Mouse (Mus musculus) heart, adult 9 months (tissue): Measurements from ENCODE around the gene Ubxn6.
"Not testable (repeated sequence)": the region's sequence is repeated elsewhere in the genome, so short reads cannot be mapped to it uniquely, and the experiment has no call there.

Experiments
- DNase-seq, 2 experiments: peaks; one replicate each; pipeline ENCODE4 v3.0.0; 2022; ENCODE audit warnings: low spot score in 2 of 2

The Ubxn6 gene

DNA sequence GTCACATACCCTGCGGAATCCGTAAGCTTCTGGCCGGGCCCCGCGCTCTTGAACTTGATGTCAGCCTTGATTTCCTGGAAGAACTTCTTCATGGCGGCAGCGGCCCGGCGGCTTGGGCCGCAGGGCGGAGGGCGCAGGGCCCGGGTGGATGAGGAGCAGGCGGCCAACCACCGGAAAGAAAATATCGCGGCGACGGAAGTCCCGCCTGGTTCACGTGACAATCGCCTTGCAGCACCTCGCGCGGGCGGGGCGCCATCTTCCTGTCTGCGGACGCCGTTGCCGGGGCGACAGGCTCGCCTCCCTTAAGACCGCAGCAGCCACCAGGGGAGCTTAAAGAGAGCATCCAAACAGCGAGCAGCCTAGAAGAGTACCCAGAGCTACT lies at the start of gene Ubxn6:
Ubxn6 (minus strand) TSS at position 202 of the 382 bp plus-strand sequence.
- DNase-seq, result peak; percentile 95 to 97

GRCm38 (mm10) chr17:56123681-56124340 lies 49.0 kb upstream of the Ubxn6 start:
- no peak for DNase-seq

DNA sequence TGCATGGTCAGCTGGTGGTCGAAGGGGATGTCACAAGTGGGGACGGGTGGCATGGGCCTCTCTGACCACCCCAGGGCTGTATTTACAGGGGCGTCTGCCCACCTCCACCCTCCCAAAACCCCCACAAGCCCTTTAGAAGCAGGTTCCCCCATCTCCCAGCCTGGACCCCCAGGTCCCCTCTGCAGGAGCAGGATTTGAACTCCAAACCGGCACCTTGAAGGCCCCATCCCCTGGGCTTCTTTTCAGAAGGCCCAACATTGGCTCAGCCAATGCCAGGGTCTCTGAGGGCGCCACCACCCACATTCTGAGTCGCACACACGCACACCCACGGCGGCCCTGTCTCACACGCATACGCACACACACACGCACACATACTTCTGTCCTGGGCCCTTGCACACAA lies 48.3 kb upstream of the Ubxn6 start:
- no peak for DNase-seq

DNA sequence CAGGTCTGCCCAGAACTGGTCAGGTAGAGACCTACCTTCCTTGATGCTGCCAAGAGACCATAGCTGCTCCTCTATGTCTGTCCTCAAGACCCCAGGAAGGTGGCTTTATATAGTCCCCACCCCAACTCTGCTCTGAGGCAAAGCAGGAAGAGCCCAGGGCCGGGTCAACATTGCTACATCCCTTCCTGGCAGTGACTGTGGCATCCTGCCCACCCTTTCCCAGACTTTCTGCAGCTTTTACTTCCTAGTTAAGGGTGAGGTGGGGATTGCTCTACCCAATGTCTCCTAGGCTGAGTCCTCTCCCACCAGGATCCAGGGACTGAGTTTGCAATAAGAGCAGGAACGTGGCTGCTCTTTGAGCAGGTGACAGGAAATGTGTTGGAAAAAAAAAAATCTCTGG lies 47.0 kb upstream of the Ubxn6 start, which contains the start of gene Lrg1:
Lrg1 (minus strand) TSS at position 176 of the 400 bp plus-strand sequence.
- no peak for DNase-seq

DNA sequence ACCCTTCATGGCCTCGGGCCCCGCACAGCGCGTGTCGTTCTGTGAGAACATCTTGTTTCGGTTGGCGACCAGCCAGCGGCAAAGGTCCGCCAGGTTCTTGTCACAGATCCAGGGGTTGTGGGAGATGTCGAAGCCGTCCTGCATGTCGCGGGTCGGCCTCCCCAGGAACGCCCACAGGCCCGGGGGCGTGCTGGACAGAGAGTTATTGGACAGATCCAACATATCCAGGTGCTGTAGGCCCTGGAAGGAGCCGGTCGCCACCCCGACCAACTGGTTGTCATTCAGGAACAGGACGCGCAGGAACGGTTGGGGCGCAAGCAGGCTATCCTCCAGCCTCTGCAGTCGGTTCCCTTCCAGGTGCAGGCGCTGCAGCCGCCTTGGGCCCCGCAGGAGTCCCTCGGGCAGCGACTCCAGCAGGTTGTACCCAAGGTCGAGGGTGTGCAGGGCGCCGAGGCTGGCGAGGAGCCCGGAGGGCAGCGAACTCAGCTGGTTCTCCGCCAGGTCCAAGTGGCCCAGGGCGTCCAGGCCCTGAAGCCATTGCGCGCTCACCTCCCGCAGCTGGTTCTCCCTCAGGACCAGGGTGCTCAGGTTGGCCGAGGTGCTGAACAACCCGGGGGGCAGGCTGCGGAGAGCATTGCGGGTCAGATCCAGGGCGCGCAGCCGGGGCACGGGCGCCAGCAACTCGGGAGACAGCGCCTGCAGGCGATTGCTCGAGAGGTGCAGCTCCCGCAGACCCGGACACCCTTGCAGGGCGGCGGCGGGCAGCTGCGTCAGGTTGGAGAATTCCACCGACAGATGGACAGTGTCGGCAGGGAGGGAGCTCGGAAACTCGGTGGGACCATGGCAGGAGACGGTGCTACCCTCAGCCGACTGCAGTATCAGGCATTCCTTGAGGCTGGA lies 45.4 kb upstream of the Ubxn6 start:
- peak; percentile 61 to 75 for DNase-seq

GRCm38 (mm10) chr17:56119431-56119830 lies 44.6 kb upstream of the Ubxn6 start:
- no peak for DNase-seq

DNA sequence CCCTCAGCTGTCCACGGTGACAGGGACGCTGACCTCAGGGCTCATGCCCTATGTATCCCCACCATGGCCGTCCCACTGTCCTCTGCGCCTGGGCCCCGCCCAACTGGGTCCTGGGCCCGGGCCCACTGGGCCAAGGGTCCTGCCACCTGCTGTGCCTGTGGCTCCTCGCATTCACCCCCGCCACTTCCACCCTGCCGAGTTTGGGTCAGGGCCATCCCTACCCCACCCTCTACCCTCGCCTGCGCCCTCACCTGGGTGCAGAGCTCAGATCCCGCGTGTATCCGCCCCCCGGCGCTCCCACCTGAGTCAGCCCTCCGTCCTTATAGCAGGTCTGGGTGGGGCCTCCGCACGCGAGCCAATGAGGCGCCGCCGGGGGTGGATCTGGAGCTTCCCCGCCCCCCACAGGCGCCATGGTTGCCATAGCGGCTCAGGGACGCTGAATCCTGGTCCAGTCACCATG lies 42.5 kb upstream of the Ubxn6 start, which contains the start of gene Plin5:
Plin5 (minus strand) TSS at position 346 of the 460 bp plus-strand sequence.
- DNase-seq, result peak; percentile 78 to 80

- no peak for DNase-seq
Measured at GRCm38 (mm10) chr17:56116193-56116592, 41.4 kb upstream of the Ubxn6 start.

DNA sequence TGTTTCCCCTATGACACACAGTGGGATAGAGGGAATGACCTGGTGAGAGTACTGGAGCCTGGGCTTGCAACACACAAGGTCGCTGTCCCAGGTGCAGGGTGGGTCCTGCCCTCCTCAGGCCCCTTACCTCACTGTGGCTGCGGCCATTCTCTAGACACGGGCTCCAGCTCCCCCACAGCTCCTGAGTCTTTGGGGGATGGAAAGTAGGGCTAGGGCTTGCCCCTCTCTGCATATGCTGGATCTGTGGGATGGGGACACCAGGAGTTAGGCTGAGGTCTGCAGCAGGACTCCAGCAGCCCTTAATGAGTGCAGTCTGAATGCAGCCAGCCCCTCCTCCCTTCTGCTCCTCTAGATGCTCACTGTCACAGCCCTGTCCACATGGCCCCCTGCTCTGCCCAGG lies 37.9 kb upstream of the Ubxn6 start:
- DNase-seq, result no peak

DNA sequence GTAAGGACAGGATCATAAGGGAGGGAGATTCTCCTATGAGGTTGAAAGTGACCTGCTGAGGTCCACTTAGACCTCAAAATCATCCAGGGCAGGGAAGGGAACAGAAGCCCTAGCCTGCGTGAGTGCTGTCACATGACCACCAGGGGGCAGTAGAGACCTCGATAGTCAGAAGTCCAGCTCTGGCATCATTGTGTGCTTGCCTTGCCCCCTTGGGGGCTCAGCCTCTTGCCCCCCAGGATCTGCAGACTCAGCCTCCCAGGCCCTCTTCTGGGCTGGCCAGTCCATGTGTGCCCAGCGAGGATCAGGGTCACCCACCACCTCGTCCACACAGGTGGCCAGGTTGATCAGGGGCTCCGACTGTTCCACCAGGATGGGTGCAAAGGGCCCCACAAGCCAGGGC lies 37.0 kb upstream of the Ubxn6 start:
- DNase-seq, result no peak

- no peak for DNase-seq
Measured at GRCm38 (mm10) chr17:56111021-56111420, 36.2 kb upstream of the Ubxn6 start.

- no peak for DNase-seq
Measured at GRCm38 (mm10) chr17:56110571-56110970, 35.7 kb upstream of the Ubxn6 start.

- DNase-seq, result peak; percentile 75 to 78
Measured at GRCm38 (mm10) chr17:56109219-56110051, 34.6 kb upstream of the Ubxn6 start, which contains the start of gene Plin4. TSS of gene Plin4 (minus strand) at chr17:56109803.

DNA sequence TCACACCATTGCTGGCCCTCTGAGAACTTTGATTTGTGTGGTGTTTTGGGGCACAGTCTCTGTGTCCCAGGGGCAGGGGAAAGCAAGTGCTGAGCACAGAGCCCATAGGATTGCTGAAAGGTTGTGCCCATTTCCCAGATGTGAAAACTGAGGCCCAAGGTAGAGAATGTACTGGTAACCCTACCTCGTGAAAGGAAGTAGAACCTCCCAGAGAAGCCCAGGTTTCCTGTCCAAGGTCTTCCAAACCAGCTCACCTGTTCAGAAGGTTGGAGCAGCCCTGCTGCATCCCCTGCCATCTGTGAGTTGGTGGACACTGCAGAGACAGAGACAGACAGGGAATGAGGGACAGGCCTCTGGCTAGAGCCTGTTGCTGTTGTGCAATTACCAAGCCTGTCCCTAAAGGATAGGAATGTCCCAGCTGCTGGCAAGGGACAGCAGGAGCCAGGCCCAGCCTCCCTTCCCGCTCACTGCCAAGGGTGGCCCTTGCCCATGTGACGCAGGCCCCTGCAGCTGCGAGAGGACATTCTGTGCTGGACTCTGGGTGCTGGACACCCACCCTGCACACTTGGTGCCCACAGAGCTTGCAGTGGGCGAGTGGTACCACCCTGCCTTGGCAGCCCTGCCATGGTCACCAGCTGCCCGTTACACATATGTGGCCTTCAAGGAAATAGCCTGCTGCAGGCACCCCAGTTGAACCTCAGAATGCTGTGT lies 33.7 kb upstream of the Ubxn6 start:
- peak; percentile 89 to 91 for DNase-seq

- DNase-seq, result no peak
Measured at GRCm38 (mm10) chr17:56107736-56108135, 32.9 kb upstream of the Ubxn6 start.

GRCm38 (mm10) chr17:56106981-56107380 lies 32.2 kb upstream of the Ubxn6 start:
- DNase-seq, result no peak

- DNase-seq, result not testable (repeated sequence)
Measured at GRCm38 (mm10) chr17:56106436-56106835, 31.6 kb upstream of the Ubxn6 start.

DNA sequence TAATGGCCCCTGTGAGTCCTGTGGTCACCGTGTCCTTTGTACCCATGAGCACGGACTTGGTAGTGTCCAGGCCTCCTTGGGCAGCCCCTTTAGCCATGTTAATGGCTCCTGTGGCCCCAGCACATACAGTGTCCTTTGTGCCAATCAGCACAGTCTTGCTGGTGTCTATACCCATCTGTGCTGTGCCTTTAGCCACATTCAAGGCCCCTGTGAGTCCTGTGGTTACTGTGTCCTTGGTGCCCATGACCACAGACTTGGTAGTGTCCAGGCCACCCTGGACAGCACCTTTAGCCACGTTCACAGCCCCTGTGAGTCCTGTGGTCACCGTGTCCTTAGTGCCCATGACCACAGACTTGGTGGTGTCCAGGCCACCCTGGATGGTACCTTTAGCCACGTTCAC lies 30.0 kb upstream of the Ubxn6 start:
- not testable (repeated sequence) for DNase-seq

GRCm38 (mm10) chr17:56103465-56104285 lies 28.8 kb upstream of the Ubxn6 start:
- DNase-seq, result no peak

DNA sequence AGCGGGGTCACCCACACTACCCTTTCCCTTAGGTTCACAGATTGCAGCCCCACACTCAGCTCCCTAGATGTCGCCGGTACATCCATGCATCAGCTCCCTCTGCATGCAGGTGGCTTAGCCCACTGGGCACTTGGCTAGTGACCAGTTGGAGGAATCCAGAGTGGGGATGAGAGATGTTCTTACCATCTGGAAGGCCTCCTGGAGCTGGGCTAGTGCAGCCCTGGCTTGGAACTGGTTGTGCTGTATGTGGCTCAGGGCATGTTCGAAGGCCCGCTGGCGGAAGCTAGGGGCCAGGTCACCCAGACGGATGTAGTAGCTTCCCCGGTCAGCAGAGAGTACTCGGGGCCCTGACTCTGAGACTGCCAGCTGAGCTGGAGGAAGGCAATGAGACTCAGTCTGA lies 28.1 kb upstream of the Ubxn6 start:
- no peak for DNase-seq
